Mouse (Mus musculus) heart, adult 2 months (tissue): Measurements from ENCODE around the gene Lrrc27.

ENCODE experiments used
- CTCF ChIP-seq: fragments of 200-600 bp; IDR thresholded peaks from 2 replicates; pipeline ENCODE4 v1.8.1; 2022; ENCODE audit warnings: antibody characterized with exemption, mild to moderate bottlenecking, moderate library complexity
- EP300 ChIP-seq: fragments of 200-500 bp; IDR thresholded peaks from 2 replicates; pipeline ENCODE4 v1.6.1; 2011; ENCODE audit warnings: low read depth, low read length, control low read depth; ENCODE audit not compliant: insufficient read depth
- POLR2A ChIP-seq: fragments of 200-500 bp; IDR thresholded peaks from 2 replicates; pipeline ENCODE4 v1.6.1; 2011; ENCODE audit warnings: mild to moderate bottlenecking, low read depth, low read length, control low read depth; ENCODE audit not compliant: insufficient read depth

DNA sequence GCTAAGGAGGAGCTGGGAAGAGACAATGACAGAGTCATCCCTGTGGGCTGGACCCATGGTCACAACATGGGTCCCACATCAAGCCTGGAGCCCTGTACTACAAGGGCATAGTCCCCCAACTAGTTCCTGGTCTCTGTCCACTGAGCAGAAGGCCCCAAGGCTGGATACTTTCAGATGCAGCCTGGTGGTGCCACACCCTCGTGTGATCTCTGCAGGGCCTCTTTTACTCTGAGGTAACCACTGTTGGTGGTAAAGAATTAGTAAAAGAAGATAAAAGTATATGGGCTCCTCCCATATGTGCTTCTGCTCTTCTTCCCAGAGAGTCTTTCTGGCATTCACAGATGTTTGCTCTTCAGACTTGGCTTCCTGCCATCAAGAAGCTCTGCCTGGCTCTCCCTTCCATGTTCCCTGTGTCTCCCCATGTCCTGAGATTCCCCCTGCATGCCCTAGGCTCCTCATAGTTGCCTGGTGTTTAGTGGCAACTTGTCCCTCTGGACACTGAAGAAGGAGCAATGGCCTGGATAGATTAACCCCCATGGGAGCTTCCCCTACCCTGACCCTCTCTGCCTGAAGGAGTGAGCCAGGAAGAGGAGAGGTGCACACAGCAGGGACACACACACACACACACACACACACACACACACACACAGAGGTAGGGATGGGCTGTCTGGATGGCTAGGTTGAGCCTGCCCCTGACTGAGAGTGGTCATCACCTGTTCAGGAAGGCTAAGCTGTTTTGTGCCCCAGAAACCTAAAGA, 60.0 kb downstream of the Lrrc27 start:
- TF ChIP-seq CTCF (no peak), POLR2A (no peak), EP300 (no peak)
